Mouse (Mus musculus) cerebellum, adult 9-10 months (tissue): ENCODE measurements at regions not wholly inside any gene's neighbourhood (a gene's known extent, or its start where the extent isn't known, plus 50 kb on each side); places are given as distances from the start of the nearest gene placed in this dataset.

Experiments
- DNase-seq: peaks from one replicate; pipeline ENCODE4 v3.0.0; 2022

DNA sequence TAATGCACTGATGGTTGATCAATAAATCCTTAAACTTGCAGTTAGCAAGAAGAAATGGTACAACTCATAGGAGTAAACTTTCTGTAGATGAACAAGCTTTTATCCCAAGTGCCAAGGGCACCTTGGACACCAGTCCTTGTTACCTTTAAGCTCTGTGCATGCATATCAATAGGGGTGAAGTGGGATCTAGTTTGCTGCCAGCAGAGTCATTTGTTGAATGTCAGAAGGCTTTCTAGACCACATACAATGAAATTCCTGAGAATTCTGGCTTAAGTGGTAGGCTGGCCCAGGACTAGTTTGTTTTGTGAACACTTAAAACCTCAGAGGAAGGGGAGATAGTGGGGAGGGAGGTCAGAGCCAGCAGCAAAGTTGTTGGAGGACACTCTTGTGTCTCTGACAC lies 437.9 kb upstream of the 4930412O13Rik start:
- no peak for DNase-seq

DNA sequence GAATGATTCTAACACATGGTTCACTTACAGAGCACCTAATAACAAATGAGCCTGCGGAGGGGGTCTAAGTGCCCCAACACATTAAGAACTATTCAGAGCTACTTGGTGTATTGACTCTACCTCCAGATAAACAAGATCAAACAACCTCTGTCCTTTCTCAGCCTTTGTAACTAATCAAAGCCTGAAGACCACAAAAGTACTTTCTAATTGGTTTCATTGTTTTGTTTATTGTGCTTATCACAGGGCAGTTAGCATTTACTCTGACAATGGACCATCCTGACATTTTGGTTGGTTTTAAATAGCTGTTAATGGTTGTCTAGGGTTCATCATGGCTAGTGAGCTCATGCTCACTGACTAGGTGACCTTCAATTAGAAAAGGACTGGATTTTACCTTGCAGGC lies 435.2 kb upstream of the 4930412O13Rik start:
- DNase-seq: no peak

DNA sequence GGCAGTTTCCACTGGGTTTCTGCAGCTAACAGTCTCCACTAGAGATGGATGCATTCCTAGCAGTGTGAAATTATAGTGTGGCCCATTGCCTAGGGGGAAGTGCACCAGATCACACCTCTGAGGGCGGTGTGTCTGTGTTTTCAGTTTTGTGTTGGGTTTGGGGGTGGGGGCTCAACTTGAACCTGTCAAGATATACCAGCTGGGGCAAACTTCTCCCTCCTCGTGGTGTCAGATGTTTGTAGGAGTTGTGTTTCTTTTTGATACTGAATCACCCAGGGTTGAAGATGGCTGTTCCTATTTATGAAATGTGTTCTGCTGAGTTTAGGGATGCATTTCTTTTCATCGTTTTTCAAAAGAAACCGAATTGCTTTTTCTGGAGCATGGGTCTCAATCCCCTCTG lies 416.6 kb upstream of the 4930412O13Rik start:
- DNase-seq: no peak

DNA sequence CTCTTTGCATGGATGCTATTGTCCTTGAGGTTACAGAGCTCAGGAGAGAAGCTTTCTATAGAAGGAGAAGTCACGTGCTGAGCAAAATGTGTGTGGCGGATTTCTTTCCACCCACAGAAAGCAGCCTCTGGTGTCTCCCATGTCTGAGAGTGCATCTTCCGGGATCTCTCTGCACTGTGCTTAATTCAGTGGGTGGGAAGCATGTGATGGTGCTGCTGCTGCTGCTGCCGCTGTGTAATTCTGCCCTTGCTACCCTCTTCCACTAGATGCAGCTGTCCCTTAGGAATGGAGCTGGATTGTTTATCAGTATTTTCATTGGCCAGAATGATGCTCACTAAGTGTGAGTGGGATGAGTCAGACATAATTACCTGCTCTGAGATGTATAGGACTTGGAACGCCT lies 416.2 kb upstream of the 4930412O13Rik start:
- no peak for DNase-seq

DNA sequence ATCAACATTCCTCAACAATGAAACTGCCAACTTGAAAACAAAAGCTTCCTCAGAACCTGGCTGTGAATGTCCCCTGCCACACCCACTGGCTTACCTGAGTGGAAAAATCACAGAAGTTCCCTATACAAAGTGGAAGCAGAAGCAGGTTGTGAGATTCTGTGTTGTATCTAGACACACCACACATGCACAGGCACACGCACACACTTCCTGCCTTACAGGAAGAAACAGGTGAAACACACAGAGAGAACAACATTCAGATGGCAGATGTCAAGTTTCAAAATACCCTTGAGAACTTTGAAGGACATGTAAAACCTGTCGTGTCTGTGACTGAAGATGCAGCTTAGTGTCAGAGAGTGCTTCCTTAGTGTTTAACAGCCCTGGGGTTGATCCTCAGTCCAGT lies 413.5 kb upstream of the 4930412O13Rik start:
- DNase-seq: no peak

DNA sequence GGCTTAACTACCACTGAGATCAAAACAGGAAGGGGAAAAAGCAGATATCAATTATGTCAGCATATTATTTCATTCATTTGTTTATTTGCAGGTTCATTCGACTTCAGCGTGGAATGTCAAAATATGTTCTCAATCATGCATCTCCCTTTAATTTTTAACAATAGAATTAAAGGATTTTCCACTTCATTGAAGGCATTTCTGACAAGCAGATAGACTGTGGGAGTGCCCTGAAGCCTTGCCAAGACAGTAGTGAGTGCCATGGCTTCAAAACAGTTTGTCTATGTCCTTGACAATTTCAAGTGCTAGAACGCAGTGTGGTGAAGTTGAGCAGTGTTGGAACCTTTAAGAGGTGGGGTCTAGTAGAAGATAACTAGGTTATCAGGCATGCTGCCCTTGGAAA lies 412.4 kb upstream of the 4930412O13Rik start:
- no peak for DNase-seq

DNA sequence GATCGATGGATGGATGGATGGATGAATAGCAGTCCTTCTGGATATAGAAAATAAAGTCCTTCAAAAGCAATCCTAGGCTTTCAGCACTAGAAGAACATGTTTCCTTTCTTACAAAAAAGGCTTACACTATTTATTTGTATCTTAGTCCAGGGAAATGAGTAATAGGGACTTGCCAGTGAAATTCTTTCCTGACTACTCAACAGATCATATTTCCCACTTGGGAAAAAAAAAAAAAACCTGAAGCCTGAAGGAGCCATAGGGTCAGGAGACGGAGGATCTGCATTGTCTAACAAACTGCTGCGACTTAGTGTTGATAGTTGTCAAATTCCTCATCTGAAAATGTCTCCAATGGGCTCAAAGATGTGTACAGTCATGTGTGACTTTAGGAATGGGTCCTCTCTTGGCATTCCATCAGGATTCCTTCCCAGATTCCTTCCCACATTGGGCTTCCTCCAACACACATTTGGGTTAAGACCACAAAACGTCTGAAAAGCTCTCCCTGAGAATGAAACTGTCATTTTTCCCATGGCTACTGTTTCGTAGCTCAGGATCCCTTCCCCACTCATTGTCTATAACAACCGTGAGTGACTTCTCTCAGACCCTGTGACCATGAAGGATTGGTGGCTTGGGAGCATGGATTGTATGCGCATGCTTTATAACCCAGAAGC lies 399.2 kb upstream of the 4930412O13Rik start:
- no peak for DNase-seq

DNA sequence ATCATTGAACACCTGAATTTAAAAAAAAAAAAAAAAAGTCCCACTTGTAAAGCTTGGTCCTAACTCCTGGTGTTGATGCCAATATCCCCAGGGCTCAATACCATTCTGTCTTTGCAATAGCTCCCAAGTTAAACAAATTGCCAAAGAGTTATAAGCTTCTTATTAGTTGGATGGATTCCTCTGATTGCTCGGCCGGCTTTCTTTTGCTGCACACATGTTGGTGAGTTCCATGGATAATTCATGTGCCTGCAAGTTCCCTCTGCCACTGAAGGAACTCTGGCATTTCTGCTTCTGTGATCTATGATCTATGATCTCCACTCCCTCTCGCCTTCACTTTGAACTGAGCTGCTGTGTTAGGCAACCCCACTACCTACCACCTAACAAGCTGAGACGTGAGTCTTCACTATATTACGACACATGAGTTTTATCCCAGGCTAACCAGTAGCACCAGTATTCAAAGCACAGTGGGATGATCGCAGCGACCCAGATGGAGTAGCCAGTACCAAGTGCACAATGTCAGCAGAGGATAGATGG lies 393.6 kb upstream of the 4930412O13Rik start:
- no peak for DNase-seq

DNA sequence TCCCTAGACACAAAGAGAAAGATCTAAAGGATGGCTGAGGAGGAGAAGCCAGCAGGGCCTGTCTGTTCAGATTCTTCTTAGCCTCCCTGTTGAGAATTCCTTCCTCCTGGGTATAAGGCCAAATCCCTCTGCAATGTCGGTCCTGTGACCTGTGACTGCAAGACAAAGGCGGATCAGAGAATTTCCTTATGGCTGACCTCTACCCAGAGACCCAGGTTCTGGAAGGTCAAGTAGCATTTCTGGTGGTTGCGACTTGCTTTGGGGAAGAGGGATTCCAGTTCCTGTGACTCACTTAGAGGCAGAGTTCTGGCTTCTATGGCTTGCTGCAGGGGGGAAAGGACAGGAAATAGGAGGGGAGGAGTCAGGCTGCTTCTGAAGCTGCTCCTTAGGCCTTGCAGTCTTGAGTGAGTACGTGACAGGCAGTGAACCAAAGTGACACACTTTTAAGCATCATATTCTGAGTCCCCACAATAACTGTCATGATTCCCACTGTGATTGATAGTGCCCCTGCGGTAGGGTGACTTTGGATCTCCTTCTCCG lies 387.4 kb upstream of the 4930412O13Rik start:
- no peak for DNase-seq

DNA sequence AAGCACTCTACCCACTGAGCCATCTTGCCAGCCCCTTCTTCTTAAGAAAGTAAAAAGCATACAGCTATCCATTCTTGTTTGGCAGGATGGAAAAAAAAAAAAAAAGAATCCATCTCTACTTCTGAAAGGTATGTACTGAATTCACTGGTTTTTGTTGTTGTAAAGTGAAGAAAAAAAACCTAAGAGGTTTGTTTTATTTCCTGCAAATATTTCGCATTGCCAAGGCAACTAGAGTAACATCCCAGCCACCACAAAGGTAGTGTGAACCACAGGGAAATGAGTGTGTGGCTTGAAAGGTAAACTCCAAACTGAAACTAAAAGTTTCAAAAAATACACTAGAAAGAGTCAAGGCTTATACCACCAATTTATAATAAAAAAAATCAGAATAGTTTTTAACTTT lies 361.0 kb upstream of the 4930412O13Rik start:
- DNase-seq: no peak

DNA sequence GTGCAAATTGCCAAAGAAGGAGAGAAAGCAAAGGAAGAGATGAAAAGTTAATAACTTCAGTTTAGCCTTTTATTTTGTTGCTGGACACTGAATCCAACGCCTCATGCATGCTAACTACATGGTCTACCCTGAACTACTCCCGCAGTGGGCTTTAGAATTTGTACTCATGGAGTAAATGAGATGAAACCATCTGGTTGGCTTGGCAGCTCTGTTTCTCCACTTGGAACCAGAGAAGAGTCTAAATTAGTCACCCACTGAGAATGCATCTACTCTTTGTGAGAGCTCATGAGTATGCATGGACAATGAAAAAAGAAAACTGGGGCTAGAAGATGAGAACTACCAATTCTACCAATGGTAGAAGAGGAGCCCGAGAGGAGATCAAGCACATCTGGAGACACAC lies 355.1 kb upstream of the 4930412O13Rik start:
- no peak for DNase-seq

DNA sequence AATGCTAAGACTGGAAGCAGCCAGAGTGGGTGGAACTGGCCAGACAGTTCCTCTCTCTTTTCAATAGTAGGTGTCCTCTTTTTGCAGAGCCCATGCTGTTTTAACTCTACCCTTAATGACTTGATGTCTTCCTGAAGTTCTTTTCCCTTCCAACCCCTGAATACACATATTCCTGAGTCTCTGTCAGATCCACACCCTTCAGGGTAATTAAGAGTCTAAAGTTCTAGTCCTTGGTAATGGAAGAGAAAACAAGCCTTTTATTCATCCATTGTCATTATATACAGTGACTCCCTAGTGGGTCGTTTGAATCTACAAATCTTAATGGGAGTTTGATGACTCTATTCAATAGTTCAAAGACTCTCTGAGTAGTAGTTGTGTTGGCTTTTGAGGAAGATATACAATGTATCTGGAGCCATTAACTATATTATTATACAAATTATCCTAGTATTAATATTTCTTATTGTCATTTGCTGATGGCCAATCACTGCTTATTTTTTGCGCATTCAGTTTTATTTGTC lies 345.9 kb upstream of the 4930412O13Rik start:
- no peak for DNase-seq

DNA sequence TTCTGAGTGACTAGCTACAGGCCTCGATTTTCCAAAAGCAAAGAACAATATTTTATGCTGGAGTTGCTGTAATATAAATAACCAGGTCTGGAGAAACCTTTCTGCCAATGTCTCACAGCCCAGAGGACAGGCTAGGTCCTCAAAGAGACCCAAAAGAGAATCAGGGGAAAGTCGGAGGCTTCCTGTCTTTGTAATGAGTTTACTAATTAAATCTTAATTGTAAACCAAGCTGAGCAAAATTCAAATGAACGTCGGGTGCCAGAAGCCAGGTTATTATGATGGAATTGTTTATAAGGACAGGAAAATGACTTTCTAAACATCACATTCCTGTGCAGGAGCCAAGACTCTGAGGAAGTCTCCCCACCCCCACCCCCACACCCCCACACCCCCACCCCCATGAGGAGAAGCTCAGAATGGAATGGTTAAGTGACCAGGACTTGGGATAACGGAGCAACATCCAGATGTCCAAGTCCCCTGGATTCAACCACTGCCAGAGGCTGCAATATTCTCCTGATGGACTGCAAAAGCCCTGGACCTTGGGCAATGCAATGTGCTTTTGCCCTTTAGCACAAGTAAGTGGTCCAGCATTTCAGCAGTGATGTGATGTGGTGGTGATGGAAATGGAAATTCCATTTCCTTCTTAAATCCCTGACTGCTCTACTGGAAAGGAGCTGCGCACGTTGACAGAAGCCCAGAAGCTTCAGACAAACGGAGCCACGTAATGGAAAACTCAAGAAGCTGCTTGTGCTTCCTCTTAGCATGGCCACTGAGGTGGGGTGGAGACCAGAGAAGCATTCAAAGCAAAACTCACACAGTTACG lies 333.1 kb upstream of the 4930412O13Rik start:
- no peak for DNase-seq

DNA sequence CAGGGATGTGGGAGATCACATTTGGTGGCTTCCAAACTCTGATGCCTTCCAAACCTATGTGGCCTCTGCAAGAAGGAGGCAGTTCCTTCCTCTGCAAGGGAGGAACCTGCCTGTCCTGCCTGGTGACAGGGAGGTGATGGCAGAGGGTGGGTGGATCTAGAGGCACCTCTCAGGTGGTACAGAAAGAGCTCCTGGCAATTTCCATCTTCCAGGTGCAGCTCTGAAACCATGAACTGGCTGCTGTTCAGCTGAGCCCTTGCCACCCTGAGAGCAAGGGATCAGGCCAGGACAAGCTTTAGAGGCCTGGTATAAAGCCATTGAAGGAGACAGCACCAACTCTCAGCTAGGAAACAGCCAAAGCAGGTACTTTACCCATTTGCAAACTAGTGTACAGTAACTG lies 327.7 kb upstream of the 4930412O13Rik start:
- no peak for DNase-seq

DNA sequence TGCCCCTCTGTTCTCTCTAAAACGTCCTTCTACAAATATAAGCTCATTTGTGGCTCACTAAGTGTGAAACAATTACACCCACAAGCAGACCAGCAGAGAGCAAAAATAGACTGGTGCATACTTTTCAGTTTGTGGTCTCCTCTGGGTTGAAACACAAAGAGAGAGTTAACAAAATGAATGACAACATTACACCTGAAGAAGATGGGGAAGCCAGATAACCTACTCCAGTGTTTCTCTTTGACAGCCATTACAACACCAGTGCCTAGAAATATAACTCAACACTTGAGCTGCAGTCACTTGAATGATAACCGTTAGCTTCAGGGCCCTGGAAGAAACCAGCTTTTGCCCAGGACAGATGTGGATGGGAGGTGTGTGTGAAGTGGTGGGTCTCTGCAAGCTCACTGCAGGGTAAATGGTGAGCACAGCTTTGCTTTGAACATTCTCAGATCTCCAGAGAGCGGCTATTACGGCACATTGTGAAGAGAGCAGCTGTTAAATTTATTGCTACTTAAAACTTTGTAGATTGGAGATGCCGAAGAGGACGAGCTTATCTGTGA lies 316.5 kb upstream of the 4930412O13Rik start:
- DNase-seq: no peak

DNA sequence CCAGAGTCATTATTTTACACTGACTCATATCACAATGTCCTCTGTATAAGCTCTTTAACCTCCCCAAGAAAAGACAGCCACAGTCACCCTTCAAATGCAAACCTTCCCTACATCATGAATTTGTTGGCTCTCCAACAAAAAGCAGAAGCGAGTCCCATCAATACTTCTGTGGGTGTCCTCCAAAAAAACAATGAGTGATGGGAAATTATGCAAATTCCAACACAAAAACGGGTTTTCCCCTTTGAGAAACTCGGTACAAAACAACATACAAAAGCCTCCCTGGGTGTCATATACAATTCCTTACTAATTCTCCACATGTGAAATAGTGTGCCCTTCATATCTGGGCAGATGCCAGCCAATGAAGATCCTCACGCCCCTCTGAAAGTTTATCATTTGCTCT lies 311.8 kb upstream of the 4930412O13Rik start:
- DNase-seq: no peak

DNA sequence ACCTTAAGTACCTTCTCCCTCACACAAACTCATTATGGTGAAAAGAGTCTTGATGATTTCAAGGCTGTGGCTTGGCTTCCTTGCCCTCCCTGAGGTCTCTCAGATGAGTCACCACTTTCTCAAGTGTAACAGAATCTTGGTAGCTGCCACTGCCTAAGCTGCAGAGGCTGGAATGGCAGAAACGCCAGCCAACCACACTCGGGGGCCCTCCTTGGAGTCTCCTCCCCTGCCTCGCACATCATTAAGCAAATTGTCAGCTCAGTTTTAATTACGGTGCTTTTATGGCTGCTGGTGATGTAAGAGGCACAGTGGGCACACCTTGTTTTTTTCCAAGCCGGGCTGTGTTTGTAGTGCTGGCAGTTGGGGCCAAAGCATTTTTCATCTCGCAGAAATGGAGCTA lies 306.9 kb upstream of the 4930412O13Rik start:
- DNase-seq: no peak

DNA sequence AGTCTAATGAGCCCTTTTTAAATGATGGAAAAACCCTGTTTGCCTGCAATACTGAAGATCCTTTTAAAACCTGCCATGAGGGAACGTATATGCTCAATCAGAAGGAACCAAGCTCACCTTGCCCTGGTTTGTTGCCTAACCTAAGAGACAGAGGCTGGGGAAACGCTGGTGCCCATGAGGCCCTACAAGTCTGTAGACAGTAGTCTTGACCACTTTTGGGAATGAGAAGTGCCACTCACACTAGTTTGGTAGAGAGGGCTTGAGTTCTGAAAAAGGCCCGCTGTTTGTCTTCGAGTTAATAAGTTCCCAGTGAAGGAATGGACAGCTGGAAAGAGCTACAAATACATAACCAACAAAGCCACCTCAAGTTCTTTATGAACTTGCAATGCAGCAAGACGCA lies 306.4 kb upstream of the 4930412O13Rik start:
- no peak for DNase-seq

DNA sequence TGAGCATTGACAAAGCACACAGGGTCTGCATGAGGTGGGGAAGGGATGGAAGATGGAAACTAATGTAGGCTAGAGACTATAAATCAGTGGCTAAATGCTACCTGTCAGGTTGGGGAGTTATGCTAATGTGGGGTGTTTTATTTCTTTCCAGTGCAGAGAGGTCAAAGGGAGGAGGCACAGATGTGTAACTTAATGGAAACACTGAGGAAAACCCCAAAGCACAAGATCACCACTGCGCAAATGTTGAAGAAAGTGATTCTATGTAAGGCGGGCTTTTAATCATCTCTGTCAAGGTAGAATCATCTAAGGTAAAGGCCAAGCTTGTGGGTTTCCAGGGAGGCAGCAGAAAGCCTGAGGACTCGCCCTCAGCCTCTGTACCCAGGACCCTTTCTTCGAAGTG lies 303.2 kb upstream of the 4930412O13Rik start:
- DNase-seq: no peak

DNA sequence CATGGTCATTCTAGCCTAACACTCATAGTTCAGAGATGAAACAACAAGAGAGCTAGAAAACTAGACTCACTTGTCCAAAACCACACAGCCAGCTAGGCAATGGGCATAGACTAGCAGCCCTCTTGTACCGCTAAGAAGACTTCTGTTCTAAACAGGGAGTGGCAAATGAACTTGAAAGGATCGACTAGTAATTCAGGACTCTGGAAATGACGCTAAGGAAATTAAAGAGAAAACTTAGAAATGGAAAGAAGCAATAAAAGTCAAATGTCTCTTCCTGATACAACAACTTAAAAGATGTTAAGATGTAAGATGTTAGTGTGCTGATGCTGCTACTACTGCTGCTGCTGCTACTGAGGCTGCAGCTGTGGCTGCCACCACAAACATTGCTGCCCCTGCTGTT lies 293.7 kb upstream of the 4930412O13Rik start:
- no peak for DNase-seq

DNA sequence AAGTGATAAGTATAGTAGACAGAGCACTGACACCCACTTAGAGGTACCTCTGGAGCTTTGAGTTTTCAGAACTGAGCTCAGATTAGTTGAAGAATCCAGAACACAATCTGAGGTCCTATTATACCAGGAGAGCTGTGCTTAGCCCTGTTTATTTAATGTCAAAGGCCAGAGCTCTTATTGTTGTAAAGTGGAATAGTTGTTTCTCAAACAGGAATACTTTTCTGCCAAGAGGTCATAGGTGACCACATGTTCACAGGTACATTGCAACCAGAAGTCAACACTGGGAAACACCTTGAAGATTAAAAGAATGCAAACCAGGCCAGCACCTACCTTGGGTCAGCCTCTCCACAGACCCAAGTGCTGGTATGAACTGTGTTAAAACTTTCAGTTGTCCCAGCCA lies 291.9 kb upstream of the 4930412O13Rik start:
- DNase-seq: no peak

DNA sequence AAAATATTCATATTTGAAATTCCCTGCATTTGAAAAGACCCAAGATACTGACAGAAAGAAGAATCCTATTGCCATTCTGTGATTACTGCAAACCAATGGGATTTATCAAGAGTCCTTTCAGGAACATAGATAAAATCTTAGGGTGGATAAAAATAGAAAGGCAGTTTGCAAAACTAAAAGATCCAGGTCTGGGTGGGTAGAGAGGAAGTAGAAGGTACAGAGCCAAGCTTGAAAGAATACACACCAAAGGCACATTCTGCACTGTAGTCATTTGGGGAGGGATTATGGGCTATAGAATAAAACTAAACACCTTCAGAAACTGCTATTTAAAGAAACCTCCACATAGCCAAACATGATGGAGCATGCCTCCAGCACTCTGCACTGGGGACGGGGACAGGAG lies 288.5 kb upstream of the 4930412O13Rik start:
- no peak for DNase-seq

DNA sequence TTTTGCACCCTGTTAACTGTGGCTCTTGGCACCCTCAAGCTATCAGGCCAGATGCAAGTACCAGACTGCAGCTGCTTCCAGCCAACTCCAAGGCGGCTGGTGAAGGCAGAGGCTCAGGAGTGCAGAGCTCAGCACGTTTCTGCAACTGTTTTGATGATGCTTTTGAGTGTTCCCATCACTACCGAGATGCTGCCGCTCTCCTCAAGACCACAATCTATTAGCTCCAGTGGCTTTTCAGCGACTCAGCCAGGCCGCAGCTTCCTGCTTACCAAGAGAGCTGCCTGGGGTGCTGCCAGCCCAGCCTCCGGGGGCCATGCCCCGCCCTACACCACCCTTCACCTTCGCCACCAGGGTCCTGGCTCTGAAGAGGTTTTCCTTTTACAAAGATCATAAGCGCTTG lies 287.1 kb upstream of the 4930412O13Rik start:
- DNase-seq: no peak
